ENCODE assay signal across 8 mouse cellular contexts in the genomic region with DNA sequence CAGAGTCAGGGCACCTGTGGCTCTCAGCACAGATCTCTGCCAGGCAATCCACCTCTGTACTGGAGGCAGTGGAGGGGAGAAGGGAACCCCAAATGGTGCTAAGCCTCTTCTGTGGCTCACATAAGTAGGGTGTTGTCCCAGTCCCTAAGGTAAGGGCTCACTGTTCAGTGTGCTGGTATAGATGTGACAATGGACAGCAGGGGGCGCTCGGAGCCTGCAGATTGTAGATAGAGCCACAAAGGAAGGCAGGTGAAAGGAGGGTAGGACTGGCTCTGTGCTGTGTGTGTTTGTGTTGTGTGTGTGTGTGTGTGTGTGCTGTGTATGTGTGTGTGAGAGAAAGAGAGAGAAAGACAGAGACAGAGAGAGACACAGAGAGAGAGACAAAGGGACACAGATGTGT. TPM values are rescaled to one million over a fixed set of nuclear protein-coding genes. Genes with fewer than 3 reads are reported as not detected.
DNase-seq lines count a peak whose midpoint lies in the region; ATAC-seq lines count a peak whose summit lies in the region.

No protein-coding gene starts in this region.

- H3K4me1 ChIP-seq in intestine, embryonic 14.5 days (replicated peaks; ENCODE audit: control insufficient read depth, insufficient read depth, low read length): peaks cover 3% of the 10 kb centered on the region; the same call in 1 of the 2 replicates

- no peak overlapping the region for H3K9ac ChIP-seq in intestine, embryonic 14.5 days (ENCODE audit: low read length)

- WGBS in intestine, embryonic 14.5 days: 0% methylated on average over 2 of the region's 2 CpGs

- no peak overlapping the region for H3K4me3 ChIP-seq in intestine, embryonic 14.5 days (ENCODE audit: low read depth, low read length)

- no peak overlapping the region for H3K4me2 ChIP-seq in intestine, embryonic 14.5 days (ENCODE audit: low read length)

- no peaks in the 10 kb centered on the region for H3K27me3 ChIP-seq in intestine, embryonic 14.5 days (replicated peaks; ENCODE audit: control insufficient read depth, insufficient read depth, low read length)

- H3K9me3 ChIP-seq in intestine, embryonic 14.5 days (ENCODE audit: control insufficient read depth, low read length): no peaks in the 10 kb centered on the region

- peak; percentile 55 for DNase-seq in WW6 (ENCODE audit: low read depth, low spot score)
- peak; percentile 84 for DNase-seq in gastrocnemius, postnatal 14 days
- peak; percentile 93 for DNase-seq in intestine, embryonic 14.5 days (ENCODE audit: low spot score)
- DNase-seq in left cerebral cortex, postnatal 10 days (ENCODE audit: extremely low spot score in 1 of 2, low spot score in 2 of 2): peak; percentile 82 to 88
- peak; percentile 87 for DNase-seq in mesoderm, embryonic 11.5 days (ENCODE audit: low read depth, low spot score)
- DNase-seq in right cerebral cortex, postnatal 36 days (ENCODE audit: low spot score in 2 of 2): peak; percentile 78 to 82
- peak; percentile 86 to 91 for DNase-seq in urinary bladder, postnatal 36 days (ENCODE audit: low spot score in 2 of 2)

- H3K27ac ChIP-seq in intestine, embryonic 14.5 days (ENCODE audit: low read depth): no peak overlapping the region

- intact Hi-C loops in gastrocnemius, postnatal 14 days (cut with DNase I; ENCODE audit: low total_unique reads): loop anchor here (2.0 to 10.0 kb wide), 3 partner anchors 185 to 725 kb away; no protein-coding TSS in a partner anchor
- intact Hi-C loops in left cerebral cortex, postnatal 10 days (cut with DNase I): loop anchor here (2.0 to 5.0 kb wide), 3 partner anchors 183 to 645 kb away; no protein-coding TSS in a partner anchor

- peak; percentile 61 for ATAC-seq in common myeloid progenitor, adult 5-6 weeks (replicated peaks; ENCODE audit: low read depth, poor library complexity, severe bottlenecking)
- peak; percentile 79 for ATAC-seq in intestine, embryonic 14.5 days (replicated peaks; ENCODE audit: low FRiP score, low TSS enrichment, low read depth)

- no peaks in the 10 kb centered on the region for H3K36me3 ChIP-seq in intestine, embryonic 14.5 days (ENCODE audit: control insufficient read depth, insufficient read depth, low read length)

RNA-seq across cellular contexts. Expression of a gene that starts 30.4 kb away (rescaled TPM):
- 1.5 and 1.7 TPM in 2 replicates for total RNA-seq in common myeloid progenitor, adult 5-6 weeks (2017)
- total RNA-seq in gastrocnemius, postnatal 14 days (2021): 1 to 10 TPM in 1 of 2 experiments, under 1 TPM in 1; 0.69 to 1.4 TPM
- 0.81 and 1.6 TPM in 2 replicates for polyA plus RNA-seq in intestine, embryonic 14.5 days (2014; fragmentation: Nextera tagmentation; extraction: Ambion mirVana)
- under 1 TPM; 0.54 to 0.81 TPM for total RNA-seq in left cerebral cortex, postnatal 10 days (2021)

RNA-seq across cellular contexts. Expression of a gene that starts 46.5 kb away (rescaled TPM):
- total RNA-seq in common myeloid progenitor, adult 5-6 weeks (2017): 0.78 TPM in 1 of 2 replicates, not detected in the other
- under 1 TPM; 0.22 to 0.29 TPM for total RNA-seq in gastrocnemius, postnatal 14 days (2021)
- polyA plus RNA-seq in intestine, embryonic 14.5 days (2014; fragmentation: Nextera tagmentation; extraction: Ambion mirVana): 5.9 and 6.6 TPM in 2 replicates
- under 1 TPM in 1 of 2 experiments, not detected in 1; 0.30 TPM for total RNA-seq in left cerebral cortex, postnatal 10 days (2021)

RNA-seq across cellular contexts. Expression of a gene that starts 55.5 kb away (rescaled TPM):
- 30.7 and 34.8 TPM in 2 replicates for total RNA-seq in common myeloid progenitor, adult 5-6 weeks (2017)
- total RNA-seq in gastrocnemius, postnatal 14 days (2021): 10 to 100 TPM; 27.7 to 35.0 TPM
- polyA plus RNA-seq in intestine, embryonic 14.5 days (2014; fragmentation: Nextera tagmentation; extraction: Ambion mirVana): 65.4 and 67.1 TPM in 2 replicates
- 10 to 100 TPM; 38.8 to 41.9 TPM for total RNA-seq in left cerebral cortex, postnatal 10 days (2021)
